Mouse (Mus musculus): ENCODE results near the gene Dpp9. TPM values are rescaled to one million over a fixed set of nuclear protein-coding genes. Genes with fewer than 3 reads are reported as not detected.
A peak's percentile ranks its signal among the peaks of the same experiment; 100 is the strongest.

The Dpp9 gene
- polyA plus RNA-seq, 1 experiment from 2014 or later = 23.4 TPM

- WGBS = 69% methylated on average over 3 of the region's 3 CpGs
- Histone ChIP-seq H3K9me3 (replicated peaks; ENCODE audit: control insufficient read depth, low read length) (no peaks in the 10 kb centered on the region), H3K36me3 (ENCODE audit: control insufficient read depth, insufficient read depth) (peaks cover 69% of the 10 kb centered on the region), H3K9ac (ENCODE audit: low read length) (no peak overlapping the region), H3K27ac (ENCODE audit: low read length) (no peak overlapping the region), H3K27me3 (ENCODE audit: control insufficient read depth, insufficient read depth, low read length) (no peaks in the 10 kb centered on the region), H3K4me3 (ENCODE audit: low read length) (no peak overlapping the region), H3K4me2 (ENCODE audit: low read depth, low read length) (no peak overlapping the region), H3K4me1 (ENCODE audit: control insufficient read depth, insufficient read depth, low read length) (no peaks in the 10 kb centered on the region)
- ATAC-seq (replicated peaks; ENCODE audit: extremely low read depth, insufficient read depth, low FRiP score) = no peak
Measured at GRCm38 (mm10) chr17:56201642-56202041, 17.1 kb downstream of the Dpp9 start.

DNA sequence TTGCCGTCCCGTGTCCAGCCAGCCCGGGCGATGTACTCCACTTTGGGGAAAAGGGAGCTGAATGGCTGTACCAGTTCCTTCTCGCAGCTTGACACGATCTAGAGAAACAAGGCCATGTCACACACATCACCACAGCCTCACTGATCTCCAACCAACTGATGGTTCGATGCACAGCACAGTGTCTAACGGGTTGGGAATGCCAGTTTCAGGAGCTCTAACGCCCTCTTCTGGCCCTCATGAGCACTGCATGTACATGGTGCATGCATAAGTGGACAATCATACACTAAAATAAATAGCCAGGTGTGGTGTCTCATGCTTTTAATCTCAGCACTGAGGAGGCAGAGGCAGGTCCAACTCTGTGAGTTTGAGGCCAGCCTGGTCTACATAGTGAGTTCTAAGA, 18.1 kb downstream of the Dpp9 start:
- H3K4me2 ChIP-seq (ENCODE audit: low read depth, low read length) = no peak overlapping the region
- 87% methylated on average over 9 of the region's 9 CpGs for WGBS
- H3K4me1 ChIP-seq (ENCODE audit: control insufficient read depth, insufficient read depth, low read length) = no peaks in the 10 kb centered on the region
- H3K36me3 ChIP-seq (ENCODE audit: control insufficient read depth, insufficient read depth) = peaks cover 63% of the 10 kb centered on the region
- H3K9ac ChIP-seq (ENCODE audit: low read length) = no peak overlapping the region
- no peak for ATAC-seq (replicated peaks; ENCODE audit: extremely low read depth, insufficient read depth, low FRiP score)
- no peaks in the 10 kb centered on the region for H3K27me3 ChIP-seq (ENCODE audit: control insufficient read depth, insufficient read depth, low read length)
- no peak overlapping the region for H3K4me3 ChIP-seq (ENCODE audit: low read length)
- H3K9me3 ChIP-seq (replicated peaks; ENCODE audit: control insufficient read depth, low read length) = no peaks in the 10 kb centered on the region
- H3K27ac ChIP-seq (ENCODE audit: low read length) = no peak overlapping the region

- H3K9ac ChIP-seq (ENCODE audit: low read length) = no peak overlapping the region
- no peak overlapping the region for H3K27ac ChIP-seq (ENCODE audit: low read length)
- H3K4me2 ChIP-seq (ENCODE audit: low read depth, low read length) = no peak overlapping the region
- 82% methylated on average over 2 of the region's 2 CpGs for WGBS
- no peaks in the 10 kb centered on the region for H3K4me1 ChIP-seq (ENCODE audit: control insufficient read depth, insufficient read depth, low read length)
- no peaks in the 10 kb centered on the region for H3K27me3 ChIP-seq (ENCODE audit: control insufficient read depth, insufficient read depth, low read length)
- H3K4me3 ChIP-seq (ENCODE audit: low read length) = no peak overlapping the region
- H3K9me3 ChIP-seq (replicated peaks; ENCODE audit: control insufficient read depth, low read length) = no peaks in the 10 kb centered on the region
- ATAC-seq (replicated peaks; ENCODE audit: extremely low read depth, insufficient read depth, low FRiP score) = no peak
- peaks cover 44% of the 10 kb centered on the region for H3K36me3 ChIP-seq (ENCODE audit: control insufficient read depth, insufficient read depth)
Measured at GRCm38 (mm10) chr17:56196860-56197259, 21.8 kb downstream of the Dpp9 start.

DNA sequence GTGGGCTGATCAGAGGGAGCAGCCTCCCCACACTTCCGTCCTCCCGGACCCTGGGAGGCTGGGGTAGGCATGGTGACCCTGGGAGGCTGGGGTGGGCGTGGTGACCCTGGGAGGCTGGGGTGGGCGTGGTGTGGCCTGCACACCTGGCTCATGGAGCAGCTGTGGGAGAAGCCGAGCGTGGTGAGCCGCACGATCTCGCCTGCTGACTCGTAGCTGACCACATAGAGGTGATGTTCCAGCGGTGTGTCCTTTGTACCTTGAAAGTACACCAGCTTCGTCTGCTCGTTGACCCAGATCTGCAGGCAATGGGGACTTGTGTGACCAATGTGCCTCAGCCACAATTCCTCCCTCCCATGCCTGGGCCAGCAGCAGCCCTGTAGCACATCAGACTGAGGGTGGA, 23.9 kb downstream of the Dpp9 start:
- Histone ChIP-seq H3K4me1 (ENCODE audit: control insufficient read depth, insufficient read depth, low read length) (no peaks in the 10 kb centered on the region), H3K4me2 (ENCODE audit: low read depth, low read length) (no peak overlapping the region), H3K4me3 (ENCODE audit: low read length) (no peak overlapping the region), H3K9ac (ENCODE audit: low read length) (no peak overlapping the region), H3K27me3 (ENCODE audit: control insufficient read depth, insufficient read depth, low read length) (no peaks in the 10 kb centered on the region), H3K36me3 (ENCODE audit: control insufficient read depth, insufficient read depth) (peaks cover 39% of the 10 kb centered on the region), H3K9me3 (replicated peaks; ENCODE audit: control insufficient read depth, low read length) (no peaks in the 10 kb centered on the region), H3K27ac (ENCODE audit: low read length) (no peak overlapping the region)
- ATAC-seq (replicated peaks; ENCODE audit: extremely low read depth, insufficient read depth, low FRiP score) = no peak
- WGBS = 94% methylated on average over 13 of the region's 13 CpGs

- Histone ChIP-seq H3K9ac (ENCODE audit: low read length) (no peak overlapping the region), H3K9me3 (replicated peaks; ENCODE audit: control insufficient read depth, low read length) (no peaks in the 10 kb centered on the region), H3K36me3 (ENCODE audit: control insufficient read depth, insufficient read depth) (peaks cover 39% of the 10 kb centered on the region), H3K4me1 (ENCODE audit: control insufficient read depth, insufficient read depth, low read length) (no peaks in the 10 kb centered on the region), H3K27me3 (ENCODE audit: control insufficient read depth, insufficient read depth, low read length) (no peaks in the 10 kb centered on the region), H3K4me3 (ENCODE audit: low read length) (no peak overlapping the region), H3K27ac (ENCODE audit: low read length) (no peak overlapping the region), H3K4me2 (ENCODE audit: low read depth, low read length) (no peak overlapping the region)
- WGBS = 88% methylated on average over 12 of the region's 12 CpGs
- ATAC-seq (replicated peaks; ENCODE audit: extremely low read depth, insufficient read depth, low FRiP score) = no peak
Measured at GRCm38 (mm10) chr17:56194357-56194756, 24.3 kb downstream of the Dpp9 start.

DNA sequence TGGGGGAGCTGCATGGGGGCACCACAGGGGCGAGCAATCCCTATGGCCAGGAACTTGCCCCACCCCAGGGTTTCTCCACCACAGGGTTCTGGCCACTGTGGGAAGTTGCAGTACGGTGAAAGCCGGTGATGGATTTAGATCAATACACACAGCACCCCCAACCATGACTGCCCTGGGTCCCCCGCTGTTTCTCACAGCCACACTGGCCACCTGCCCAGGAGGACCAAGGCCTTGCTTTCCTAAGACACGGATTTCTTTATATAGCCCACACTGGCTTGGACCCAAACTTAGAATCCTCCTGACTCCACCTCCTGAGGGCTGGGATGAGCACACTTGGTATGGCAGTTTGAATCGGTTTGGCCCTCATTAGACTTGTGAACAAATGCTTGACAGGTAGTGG, 27.4 kb downstream of the Dpp9 start:
- Histone ChIP-seq H3K27ac (ENCODE audit: low read length) (no peak overlapping the region), H3K27me3 (ENCODE audit: control insufficient read depth, insufficient read depth, low read length) (no peaks in the 10 kb centered on the region), H3K4me1 (ENCODE audit: control insufficient read depth, insufficient read depth, low read length) (no peaks in the 10 kb centered on the region; the same call in 1 of the 2 replicates), H3K4me2 (ENCODE audit: low read depth, low read length) (no peak overlapping the region), H3K36me3 (ENCODE audit: control insufficient read depth, insufficient read depth) (peaks cover 35% of the 10 kb centered on the region), H3K4me3 (ENCODE audit: low read length) (no peak overlapping the region), H3K9ac (ENCODE audit: low read length) (no peak overlapping the region), H3K9me3 (replicated peaks; ENCODE audit: control insufficient read depth, low read length) (no peaks in the 10 kb centered on the region)
- ATAC-seq (replicated peaks; ENCODE audit: extremely low read depth, insufficient read depth, low FRiP score) = no peak
- WGBS = 78% methylated on average over 6 of the region's 6 CpGs

- WGBS = 43% methylated on average over 11 of the region's 11 CpGs
- no peaks in the 10 kb centered on the region for H3K27me3 ChIP-seq (ENCODE audit: control insufficient read depth, insufficient read depth, low read length)
- H3K4me1 ChIP-seq (ENCODE audit: control insufficient read depth, insufficient read depth, low read length) = peaks cover 11% of the 10 kb centered on the region
- H3K9ac ChIP-seq (ENCODE audit: low read length) = peak overlapping the region; percentile 16; the same call in 1 of the 2 replicates
- peak overlapping the region; percentile 76 for H3K27ac ChIP-seq (ENCODE audit: low read length)
- H3K36me3 ChIP-seq (ENCODE audit: control insufficient read depth, insufficient read depth) = peaks cover 31% of the 10 kb centered on the region; the same call in 1 of the 2 replicates
- ATAC-seq (replicated peaks; ENCODE audit: extremely low read depth, insufficient read depth, low FRiP score) = peak; percentile 29; the same call in 1 of the 2 replicates
- no peak overlapping the region for H3K4me2 ChIP-seq (ENCODE audit: low read depth, low read length)
- H3K4me3 ChIP-seq (ENCODE audit: low read length) = no peak overlapping the region
- H3K9me3 ChIP-seq (replicated peaks; ENCODE audit: control insufficient read depth, low read length) = no peaks in the 10 kb centered on the region
Measured at GRCm38 (mm10) chr17:56185281-56186141, 33.2 kb downstream of the Dpp9 start.

DNA sequence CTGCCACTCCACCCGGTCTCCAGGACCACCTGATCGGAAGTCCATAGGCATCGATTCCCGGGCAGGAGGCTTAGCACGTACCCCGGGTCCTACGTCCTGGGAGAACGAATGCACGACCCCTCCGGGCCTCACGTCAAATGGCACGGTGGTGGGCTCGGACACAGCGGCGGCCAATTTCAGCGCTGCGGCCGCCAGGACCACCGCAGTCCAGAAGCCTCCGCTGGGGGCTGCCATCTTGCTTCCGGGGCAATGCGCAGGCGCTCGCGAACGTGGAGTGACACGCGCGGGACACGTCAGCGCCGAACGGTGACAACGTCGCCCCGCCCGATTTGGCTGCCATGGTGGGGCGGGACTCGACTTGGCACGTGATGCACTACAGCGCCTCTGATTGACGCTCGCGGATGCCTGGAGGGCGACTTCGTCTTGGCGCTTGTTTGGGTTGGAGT, 35.0 kb downstream of the Dpp9 start, which contains the start of gene Mydgf:
Gene Mydgf (minus strand): TSS at position 263 of the 446 bp plus-strand sequence.
- Histone ChIP-seq H3K27ac (ENCODE audit: low read length) (peak within 1 kb of the TSS; percentile 78), H3K4me1 (ENCODE audit: control insufficient read depth, insufficient read depth, low read length) (peaks cover 11% of the 10 kb centered on the region), H3K9ac (ENCODE audit: low read length) (peak within 1 kb of the TSS; percentile 92), H3K4me2 (ENCODE audit: low read depth, low read length) (peak within 1 kb of the TSS; percentile 97), H3K27me3 (ENCODE audit: control insufficient read depth, insufficient read depth, low read length) (no peaks in the 10 kb centered on the region), H3K9me3 (replicated peaks; ENCODE audit: control insufficient read depth, low read length) (no peaks in the 10 kb centered on the region), H3K4me3 (ENCODE audit: low read length) (peak within 1 kb of the TSS; percentile 96), H3K36me3 (ENCODE audit: control insufficient read depth, insufficient read depth) (peaks cover 28% of the 10 kb centered on the region; the same call in 1 of the 2 replicates)
- peak; percentile 93 for ATAC-seq (replicated peaks; ENCODE audit: extremely low read depth, insufficient read depth, low FRiP score)
- under 1% methylated on average over 47 of the region's 47 CpGs for WGBS

GRCm38 (mm10) chr17:56182975-56183657, 35.6 kb downstream of the Dpp9 start:
- 0 out of 2 replicates have a peak, but pooled peaks have one; percentile 1 for ATAC-seq (replicated peaks; ENCODE audit: extremely low read depth, insufficient read depth, low FRiP score)
- WGBS = under 1% methylated on average over 14 of the region's 14 CpGs

More at GRCm38 (mm10) chr17:56182975-56183657, 35.6 kb downstream of the Dpp9 start:
- peaks cover 11% of the 10 kb centered on the region for H3K4me1 ChIP-seq (ENCODE audit: control insufficient read depth, insufficient read depth, low read length)
- peak overlapping the region; percentile 96 for H3K4me3 ChIP-seq (ENCODE audit: low read length)
- peak overlapping the region; percentile 78 for H3K27ac ChIP-seq (ENCODE audit: low read length)
- H3K9me3 ChIP-seq (replicated peaks; ENCODE audit: control insufficient read depth, low read length) = no peaks in the 10 kb centered on the region
- H3K9ac ChIP-seq (ENCODE audit: low read length) = peak overlapping the region; percentile 92
- no peaks in the 10 kb centered on the region for H3K27me3 ChIP-seq (ENCODE audit: control insufficient read depth, insufficient read depth, low read length)
- H3K4me2 ChIP-seq (ENCODE audit: low read depth, low read length) = peak overlapping the region; percentile 97
- peaks cover 25% of the 10 kb centered on the region; the same call in 1 of the 2 replicates for H3K36me3 ChIP-seq (ENCODE audit: control insufficient read depth, insufficient read depth)
